Mouse (Mus musculus): ENCODE results near the gene Morn4. TPM values are rescaled to one million over a fixed set of nuclear protein-coding genes. Genes with fewer than 3 reads are reported as not detected.

The Morn4 gene
- total and polyA plus RNA-seq, 3 experiments: 0.27 to 0.35 TPM; not detected in 1

GRCm38 (mm10) chr19:42038310-42038709, 47.8 kb downstream of the Morn4 start:
- no peak for TF ChIP-seq CTCF (IDR thresholded peaks at IDR 0.05; ENCODE audit: low read depth, low read length)
- no peak for TF ChIP-seq GATA2 (IDR thresholded peaks at IDR 0.05; ENCODE audit: borderline replicate concordance, low read depth, low read length)
- DNase-seq (ENCODE audit: low spot score): no peak
- H3K27me3 ChIP-seq (ENCODE audit: insufficient read depth, low read length): peaks cover 46% of the 10 kb centered on the region
- peaks cover 13% of the 10 kb centered on the region for H3K4me1 ChIP-seq (ENCODE audit: insufficient read depth, low read depth, low read length)
- H3K4me3 ChIP-seq (ENCODE audit: low read depth, low read length): no peak overlapping the region
- ATAC-seq (ENCODE audit: extremely low read depth, insufficient number of reproducible peaks, low FRiP score, poor library complexity, severe bottlenecking): no peak
- no peaks in the 10 kb centered on the region for H3K36me3 ChIP-seq (replicated peaks)
- no peaks in the 10 kb centered on the region for H3K9me3 ChIP-seq (replicated peaks)

- Histone ChIP-seq H3K27me3 (ENCODE audit: insufficient read depth, low read length) (peaks cover 43% of the 10 kb centered on the region), H3K9me3 (replicated peaks) (no peaks in the 10 kb centered on the region), H3K4me3 (ENCODE audit: low read depth, low read length) (no peak overlapping the region), H3K4me1 (ENCODE audit: insufficient read depth, low read depth, low read length) (peaks cover 13% of the 10 kb centered on the region), H3K36me3 (replicated peaks) (no peaks in the 10 kb centered on the region)
- no peak for ATAC-seq (ENCODE audit: extremely low read depth, insufficient number of reproducible peaks, low FRiP score, poor library complexity, severe bottlenecking)
- TF ChIP-seq POLR2AphosphoS5 (IDR thresholded peaks at IDR 0.05; ENCODE audit: insufficient replicate concordance, low read depth, low read length): no peak
- TF ChIP-seq TAL1 (conservative IDR thresholded peaks at IDR 0.05; ENCODE audit: low read depth, low read length): no peak
- TF ChIP-seq GATA1 (IDR thresholded peaks at IDR 0.05; ENCODE audit: borderline replicate concordance, low read length): no peak
- no peak for TF ChIP-seq CTCF (IDR thresholded peaks at IDR 0.05; ENCODE audit: low read depth, low read length)
- no peak for TF ChIP-seq GATA2 (IDR thresholded peaks at IDR 0.05; ENCODE audit: borderline replicate concordance, low read depth, low read length)
- DNase-seq (ENCODE audit: low spot score): no peak
Measured at GRCm38 (mm10) chr19:42037167-42037702, 48.9 kb downstream of the Morn4 start.

- no peak for ATAC-seq (ENCODE audit: extremely low read depth, insufficient number of reproducible peaks, low FRiP score, poor library complexity, severe bottlenecking)
- peaks cover 41% of the 10 kb centered on the region for H3K27me3 ChIP-seq (ENCODE audit: insufficient read depth, low read length)
- H3K36me3 ChIP-seq (replicated peaks): no peaks in the 10 kb centered on the region
- no peak overlapping the region for H3K4me3 ChIP-seq (ENCODE audit: low read depth, low read length)
- H3K4me1 ChIP-seq (ENCODE audit: insufficient read depth, low read depth, low read length): peaks cover 13% of the 10 kb centered on the region
- no peak for DNase-seq (ENCODE audit: low spot score)
- no peaks in the 10 kb centered on the region for H3K9me3 ChIP-seq (replicated peaks)
- no peak for TF ChIP-seq TAL1 (conservative IDR thresholded peaks at IDR 0.05; ENCODE audit: low read depth, low read length)
Measured at GRCm38 (mm10) chr19:42036357-42036756, 49.8 kb downstream of the Morn4 start.

- ATAC-seq (ENCODE audit: extremely low read depth, insufficient number of reproducible peaks, low FRiP score, poor library complexity, severe bottlenecking): no peak; the same call in 1 of the 2 replicates
- H3K4me1 ChIP-seq (ENCODE audit: insufficient read depth, low read depth, low read length): peaks cover 13% of the 10 kb centered on the region
- H3K4me3 ChIP-seq (ENCODE audit: low read depth, low read length): no peak within 1 kb of the TSS
- DNase-seq (ENCODE audit: low spot score): peak; percentile 44
- peaks cover 45% of the 10 kb centered on the region for H3K27me3 ChIP-seq (ENCODE audit: insufficient read depth, low read length)
- peak; percentile 67 for TF ChIP-seq CTCF (IDR thresholded peaks at IDR 0.05; ENCODE audit: low read depth, low read length)
- no peak for TF ChIP-seq GATA2 (IDR thresholded peaks at IDR 0.05; ENCODE audit: borderline replicate concordance, low read depth, low read length)
- TF ChIP-seq POLR2AphosphoS5 (IDR thresholded peaks at IDR 0.05; ENCODE audit: insufficient replicate concordance, low read depth, low read length): no peak
- no peak for TF ChIP-seq GATA1 (IDR thresholded peaks at IDR 0.05; ENCODE audit: borderline replicate concordance, low read length)
- TF ChIP-seq TAL1 (conservative IDR thresholded peaks at IDR 0.05; ENCODE audit: low read depth, low read length): no peak
- no peaks in the 10 kb centered on the region for H3K36me3 ChIP-seq (replicated peaks)
- no peaks in the 10 kb centered on the region for H3K9me3 ChIP-seq (replicated peaks)
Measured at GRCm38 (mm10) chr19:42035456-42036248, 50.5 kb downstream of the Morn4 start, which contains the start of gene Ankrd2. TSS of gene Ankrd2 (plus strand) at chr19:42036000.

- peaks cover 45% of the 10 kb centered on the region for H3K27me3 ChIP-seq (ENCODE audit: insufficient read depth, low read length)
- DNase-seq (ENCODE audit: low spot score): no peak
- no peaks in the 10 kb centered on the region for H3K9me3 ChIP-seq (replicated peaks)
- no peak overlapping the region for H3K4me3 ChIP-seq (ENCODE audit: low read depth, low read length)
- H3K36me3 ChIP-seq (replicated peaks): no peaks in the 10 kb centered on the region
- peaks cover 13% of the 10 kb centered on the region for H3K4me1 ChIP-seq (ENCODE audit: insufficient read depth, low read depth, low read length)
- TF ChIP-seq POLR2AphosphoS5 (IDR thresholded peaks at IDR 0.05; ENCODE audit: insufficient replicate concordance, low read depth, low read length) (no peak), CTCF (IDR thresholded peaks at IDR 0.05; ENCODE audit: low read depth, low read length) (no peak), TAL1 (conservative IDR thresholded peaks at IDR 0.05; ENCODE audit: low read depth, low read length) (no peak)
- ATAC-seq (ENCODE audit: extremely low read depth, insufficient number of reproducible peaks, low FRiP score, poor library complexity, severe bottlenecking): no peak
Measured at GRCm38 (mm10) chr19:42034881-42035455, 51.2 kb downstream of the Morn4 start.

- Histone ChIP-seq H3K4me1 (ENCODE audit: insufficient read depth, low read depth, low read length) (peaks cover 13% of the 10 kb centered on the region), H3K27me3 (ENCODE audit: insufficient read depth, low read length) (peaks cover 43% of the 10 kb centered on the region), H3K4me3 (ENCODE audit: low read depth, low read length) (no peak overlapping the region), H3K9me3 (replicated peaks) (no peaks in the 10 kb centered on the region), H3K36me3 (replicated peaks) (no peaks in the 10 kb centered on the region)
- no peak for TF ChIP-seq CTCF (IDR thresholded peaks at IDR 0.05; ENCODE audit: low read depth, low read length)
- no peak for TF ChIP-seq GATA1 (IDR thresholded peaks at IDR 0.05; ENCODE audit: borderline replicate concordance, low read length)
- no peak for TF ChIP-seq POLR2AphosphoS5 (IDR thresholded peaks at IDR 0.05; ENCODE audit: insufficient replicate concordance, low read depth, low read length)
- TF ChIP-seq GATA2 (IDR thresholded peaks at IDR 0.05; ENCODE audit: borderline replicate concordance, low read depth, low read length): no peak
- TF ChIP-seq TAL1 (conservative IDR thresholded peaks at IDR 0.05; ENCODE audit: low read depth, low read length): no peak
- no peak; the same call in 1 of the 2 replicates for ATAC-seq (ENCODE audit: extremely low read depth, insufficient number of reproducible peaks, low FRiP score, poor library complexity, severe bottlenecking)
- no peak for DNase-seq (ENCODE audit: low spot score)
Measured at GRCm38 (mm10) chr19:42034146-42034775, 51.9 kb downstream of the Morn4 start.
